Mouse (Mus musculus) ovary, adult 18-20 months (tissue): ENCODE measurements around the gene Ldhal6b.
"Not testable (repeated sequence)": the region's sequence is repeated elsewhere in the genome, so short reads cannot be mapped to it uniquely, and the experiment has no call there.

ENCODE experiments used
- DNase-seq: peaks from one replicate; pipeline ENCODE4 v3.0.0; 2022; ENCODE audit warnings: low spot score, mixed read lengths

Gene Ldhal6b

DNA sequence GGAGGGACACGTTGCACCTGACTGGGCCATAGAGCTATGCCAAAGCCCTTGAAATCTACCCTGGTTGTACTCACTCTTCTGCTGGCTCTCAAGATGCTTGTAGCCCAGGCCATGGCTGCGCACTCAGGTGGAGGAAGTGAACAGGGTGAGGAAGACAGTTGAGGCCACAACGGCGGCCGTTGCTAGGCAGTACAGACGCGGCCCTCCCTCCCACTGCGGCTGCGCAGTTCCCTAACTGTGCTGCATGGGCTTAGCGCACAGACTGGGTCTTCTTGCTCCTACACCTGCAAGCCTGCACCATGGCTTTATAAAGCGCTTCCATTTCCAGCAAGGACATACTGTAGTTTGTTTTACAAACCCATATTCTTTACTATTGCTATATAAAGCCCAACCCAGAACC lies at the start of gene Ldhal6b:
TSS of gene Ldhal6b (minus strand) at position 223 of the 400 bp plus-strand sequence.
- DNase-seq, result no peak

DNA sequence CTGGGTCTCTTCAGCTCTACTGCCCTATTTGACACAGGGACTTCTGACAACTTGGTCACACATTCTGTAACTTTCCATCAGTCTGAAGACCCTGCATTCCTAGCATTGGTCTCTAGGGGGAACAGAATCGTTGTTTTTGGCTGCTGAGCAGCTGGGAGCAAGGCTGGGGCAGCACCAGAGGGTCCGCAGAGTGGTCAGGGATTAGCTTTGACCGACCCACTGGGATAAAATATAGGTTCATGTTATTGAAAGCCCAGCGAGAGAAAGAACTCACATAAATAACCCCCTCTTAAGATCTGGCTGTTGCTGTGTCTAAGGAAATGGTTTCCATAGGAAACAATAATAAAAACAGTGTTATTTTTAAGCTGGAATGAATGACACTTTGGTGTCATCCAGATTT lies 48.6 kb upstream of the Ldhal6b start:
- no peak for DNase-seq

DNA sequence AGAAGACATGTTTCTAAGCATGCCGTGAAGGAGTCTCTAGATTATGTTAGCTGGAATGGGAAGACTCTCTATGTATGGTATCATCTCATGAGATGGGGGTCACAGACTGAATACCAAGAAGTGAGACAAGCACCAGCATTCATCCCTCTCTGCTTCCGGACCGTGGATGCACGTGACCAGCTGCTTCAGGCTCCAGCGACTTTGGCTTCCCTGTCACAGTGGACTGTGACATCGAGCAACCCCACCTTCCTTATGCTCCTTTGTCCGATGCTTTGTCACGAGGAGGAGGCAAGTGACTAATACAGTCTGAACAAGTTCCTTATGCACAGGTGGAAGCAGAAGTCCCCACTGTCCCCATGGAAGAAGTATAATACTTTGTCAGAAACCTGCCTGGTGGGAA lies 48.2 kb upstream of the Ldhal6b start:
- no peak for DNase-seq

DNA sequence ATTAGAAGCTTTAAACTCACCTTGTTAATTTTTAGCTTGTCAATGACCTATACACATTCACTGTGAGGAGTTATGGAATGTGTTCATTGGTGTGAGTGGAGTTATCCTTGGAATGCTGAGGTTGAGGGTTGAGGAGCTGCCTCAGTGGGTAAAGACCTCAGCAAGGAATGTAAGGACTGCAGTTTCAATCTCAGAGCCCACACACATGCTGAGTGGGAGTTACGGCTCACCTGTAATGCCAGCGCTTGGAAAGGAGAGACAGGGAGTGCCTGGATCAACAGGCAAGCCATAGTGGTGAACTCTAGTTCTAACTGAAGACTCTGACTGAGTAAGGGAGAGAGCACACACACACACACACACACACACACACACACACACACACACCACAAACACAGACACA lies 45.3 kb upstream of the Ldhal6b start:
- DNase-seq, result no peak

DNA sequence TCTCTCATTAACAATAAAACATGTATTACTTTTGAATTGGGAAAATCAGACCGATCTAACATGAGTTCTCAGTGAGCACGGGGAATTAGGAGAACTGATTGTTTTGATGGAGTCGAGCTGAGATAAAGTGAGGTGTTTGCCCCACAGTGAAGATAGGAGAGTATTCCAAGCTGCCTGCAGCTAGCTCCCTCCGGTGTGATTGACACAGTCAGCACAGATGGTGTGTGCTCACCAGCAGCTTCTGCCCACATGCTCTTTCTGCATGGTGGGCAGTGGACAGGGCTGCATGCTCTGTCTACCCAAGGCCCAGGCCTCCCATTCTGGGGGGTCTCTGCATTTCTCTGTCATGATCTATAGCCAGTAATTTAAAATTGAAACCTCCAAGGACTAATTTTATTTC lies 35.1 kb upstream of the Ldhal6b start:
- DNase-seq, result no peak

DNA sequence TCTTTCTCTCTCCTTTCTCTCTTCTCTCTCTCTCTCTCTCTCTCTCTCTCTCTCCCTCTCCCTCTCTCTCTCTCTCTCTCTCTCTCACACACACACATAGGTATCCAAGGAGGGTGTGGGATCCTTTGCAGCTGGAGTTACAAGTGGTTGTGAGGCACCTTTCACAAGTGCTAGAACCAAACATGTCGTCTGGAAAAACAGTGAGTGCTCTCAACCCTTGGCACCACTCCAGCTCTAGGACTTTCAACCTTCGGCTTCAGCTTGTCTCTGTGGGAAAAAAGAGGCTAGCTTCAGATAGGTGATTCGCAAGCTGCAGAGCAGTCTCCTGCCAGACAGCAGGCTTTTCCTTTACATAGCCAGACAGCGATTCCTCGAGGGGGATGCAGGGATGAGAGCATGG lies 25.2 kb upstream of the Ldhal6b start:
- peak; percentile 32 for DNase-seq

DNA sequence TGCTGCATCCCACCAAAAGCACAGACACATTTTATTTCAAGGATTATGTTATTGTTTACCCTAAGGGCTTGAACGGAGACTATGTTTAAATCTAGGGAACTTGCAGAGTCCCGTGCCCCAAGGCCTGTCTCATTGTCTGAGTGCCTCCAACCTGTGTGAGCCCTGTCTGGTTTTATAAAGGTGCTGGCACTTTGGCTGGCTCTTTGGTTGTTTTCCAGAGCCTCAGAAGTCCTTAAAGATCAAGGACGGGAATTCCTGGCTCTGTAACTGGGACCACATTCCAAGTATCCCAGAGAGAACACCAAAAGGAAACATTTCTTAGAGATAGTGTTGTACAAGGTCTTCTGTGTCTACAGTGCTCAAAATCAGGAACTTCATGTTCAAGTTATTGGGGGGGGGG lies 24.7 kb upstream of the Ldhal6b start:
- peak; percentile 28 for DNase-seq

DNA sequence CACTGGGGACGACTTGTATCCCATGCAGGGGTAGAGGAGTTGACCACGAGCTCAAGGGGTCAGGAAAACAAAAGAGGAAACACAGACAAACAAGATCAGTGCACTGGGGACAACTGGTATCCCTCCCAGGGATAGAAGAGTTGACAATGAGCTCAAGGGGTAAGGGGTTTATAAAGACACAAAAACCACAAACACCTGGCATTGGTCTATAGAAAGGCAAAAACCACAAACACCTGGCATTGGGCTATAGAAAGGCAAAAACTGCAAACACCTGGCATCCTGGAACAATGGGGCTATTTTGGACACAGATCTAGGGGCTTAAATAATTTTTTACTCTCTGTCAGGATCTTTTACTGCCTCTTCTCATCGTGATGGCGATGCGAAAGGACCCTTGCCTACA lies 23.8 kb upstream of the Ldhal6b start:
- not testable (repeated sequence) for DNase-seq

DNA sequence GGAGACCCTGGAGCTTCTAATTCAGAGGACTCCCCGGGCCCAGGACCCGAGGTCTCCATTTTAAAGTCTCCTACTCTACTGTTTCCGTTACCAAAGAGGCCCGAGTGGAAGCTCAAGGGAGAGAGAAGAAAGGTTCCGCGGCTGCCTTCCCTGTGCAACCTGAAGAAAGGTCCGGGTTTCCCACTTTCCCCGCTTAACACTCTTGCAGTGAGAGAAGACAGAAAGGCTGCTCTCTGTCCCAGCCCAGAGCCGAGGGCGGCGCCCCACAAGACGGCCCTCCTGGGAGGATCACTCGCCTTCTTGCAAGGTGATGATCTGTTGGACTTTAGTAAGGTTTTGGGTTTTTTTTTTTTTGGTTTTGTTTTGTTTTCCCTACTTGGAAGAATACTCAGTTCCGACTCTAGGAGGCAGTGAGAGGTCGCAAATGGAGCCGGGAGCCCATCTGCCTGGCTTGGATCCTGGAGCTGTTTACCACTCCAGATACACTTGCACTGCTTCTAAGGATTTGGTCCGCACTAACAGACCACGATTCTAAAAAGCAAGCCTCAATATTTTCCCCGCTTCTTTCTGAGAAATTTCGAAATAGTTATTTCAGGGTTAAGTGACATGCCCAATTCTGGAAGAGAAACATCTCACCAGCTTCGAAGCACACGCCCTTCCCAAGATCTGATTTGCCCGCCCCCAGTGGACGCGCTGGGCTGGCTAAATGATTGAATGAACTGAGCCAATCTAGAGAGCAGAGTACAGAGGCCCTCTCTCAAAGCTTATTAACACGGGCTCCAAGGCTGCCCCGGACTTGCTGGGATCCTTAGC lies 21.8 kb upstream of the Ldhal6b start, which contains the start of gene Tmem242:
TSS of gene Tmem242 (minus strand) at position 101 of the 813 bp plus-strand sequence.
- DNase-seq, result peak; percentile 75

DNA sequence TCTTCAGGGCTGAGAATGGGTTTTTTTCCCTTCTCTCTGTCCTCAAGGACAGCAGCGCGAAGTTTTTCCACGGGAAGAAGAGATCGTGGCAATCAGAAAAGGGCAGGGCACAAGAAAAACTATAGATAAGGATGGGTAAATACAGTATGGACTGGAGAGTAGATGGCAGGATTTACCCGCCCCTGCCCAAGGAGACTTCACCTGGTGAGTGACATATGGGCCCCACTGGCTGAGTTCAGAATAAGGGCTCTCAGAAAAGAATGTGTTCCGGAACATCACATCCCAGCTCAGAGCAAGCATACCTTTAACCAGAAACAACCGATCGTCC lies 21.2 kb upstream of the Ldhal6b start:
- DNase-seq, result no peak

DNA sequence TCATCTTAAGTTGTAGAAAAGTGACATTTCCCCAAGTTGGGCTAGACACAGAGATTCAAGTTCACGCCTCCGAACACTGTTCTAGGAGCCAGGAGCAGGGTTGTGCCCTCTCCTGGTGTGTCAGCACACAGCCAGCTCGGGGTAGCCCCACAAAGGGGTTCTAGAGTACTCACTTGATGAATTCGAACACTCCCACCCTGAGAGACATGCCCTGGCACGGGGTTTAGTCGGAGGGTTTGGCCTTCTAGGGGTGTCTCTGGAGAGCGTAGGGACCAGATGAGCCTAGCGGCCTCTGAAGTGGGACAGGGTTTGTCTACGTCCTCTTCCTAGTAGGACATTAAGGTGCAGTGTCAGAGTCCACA lies 11.2 kb upstream of the Ldhal6b start:
- DNase-seq, result no peak

DNA sequence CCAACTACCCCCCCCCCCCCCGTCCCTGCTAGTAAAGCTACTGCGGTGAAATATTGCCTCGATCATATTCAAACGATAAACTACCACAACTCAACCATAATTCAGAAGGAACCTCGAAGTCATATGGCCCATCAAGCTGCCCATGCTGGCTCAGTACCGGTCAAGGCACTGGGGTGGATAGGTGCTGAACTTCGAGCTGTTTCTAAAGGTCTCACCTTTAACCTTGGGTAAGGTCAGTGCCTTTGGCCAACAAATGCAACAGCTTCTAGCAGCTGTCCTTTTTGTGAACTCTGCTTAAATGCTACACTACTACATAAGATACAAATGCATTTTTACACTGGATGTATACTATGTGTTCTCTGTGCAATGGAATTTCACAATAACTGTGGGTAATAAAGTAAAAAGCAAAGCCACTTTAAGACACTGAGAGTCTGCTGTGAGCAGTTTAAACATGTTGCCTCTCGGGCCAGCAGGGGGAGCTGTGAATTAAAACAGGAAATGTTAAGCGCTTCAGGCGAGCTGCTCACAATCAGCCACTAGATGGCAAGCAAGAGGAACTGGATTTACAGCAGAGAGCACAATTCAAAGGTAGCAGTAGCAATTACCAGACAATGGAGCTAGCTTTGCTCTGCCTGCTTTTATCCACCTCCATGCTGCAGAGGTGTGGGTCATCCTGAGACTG lies 10.7 kb upstream of the Ldhal6b start:
- DNase-seq, result peak; percentile 63

DNA sequence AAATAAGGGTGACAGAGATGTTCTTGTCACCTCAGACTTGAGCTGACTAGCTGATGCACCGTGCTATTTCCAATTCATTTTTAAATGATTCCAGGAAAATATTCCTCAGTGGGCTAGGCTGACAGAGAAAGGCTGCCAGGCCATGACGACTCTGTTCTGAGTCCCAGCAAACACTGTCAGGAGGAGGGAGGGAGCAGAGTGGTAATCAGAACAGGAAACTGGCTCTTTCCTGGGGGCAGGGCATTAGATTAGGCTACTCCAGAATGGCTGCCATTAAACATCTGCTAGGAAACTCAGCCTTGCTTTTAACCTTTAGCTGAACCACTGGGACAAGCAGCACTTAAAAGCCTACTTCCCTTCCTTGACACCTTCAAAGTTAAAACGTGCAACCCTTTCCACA lies 6.6 kb upstream of the Ldhal6b start:
- no peak for DNase-seq

DNA sequence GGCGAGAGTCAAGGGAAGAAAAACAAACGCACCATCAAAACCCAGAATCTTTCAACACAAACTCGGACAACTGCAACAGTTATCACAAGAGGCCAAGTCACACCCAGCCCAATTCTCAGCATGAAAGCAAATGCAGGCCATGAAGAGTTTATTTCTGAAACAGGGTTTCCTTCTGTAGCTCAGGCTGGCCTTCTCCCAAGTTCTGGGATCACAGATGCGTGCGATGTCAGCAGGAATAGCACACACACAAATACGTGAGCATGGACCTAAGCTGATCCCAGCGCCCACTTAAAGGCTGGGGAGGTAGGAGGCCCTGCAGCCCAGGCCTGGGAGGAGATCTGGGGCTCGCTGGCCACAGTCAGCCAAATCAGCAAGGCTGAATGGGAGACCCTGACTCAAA lies 5.6 kb upstream of the Ldhal6b start:
- DNase-seq, result no peak

DNA sequence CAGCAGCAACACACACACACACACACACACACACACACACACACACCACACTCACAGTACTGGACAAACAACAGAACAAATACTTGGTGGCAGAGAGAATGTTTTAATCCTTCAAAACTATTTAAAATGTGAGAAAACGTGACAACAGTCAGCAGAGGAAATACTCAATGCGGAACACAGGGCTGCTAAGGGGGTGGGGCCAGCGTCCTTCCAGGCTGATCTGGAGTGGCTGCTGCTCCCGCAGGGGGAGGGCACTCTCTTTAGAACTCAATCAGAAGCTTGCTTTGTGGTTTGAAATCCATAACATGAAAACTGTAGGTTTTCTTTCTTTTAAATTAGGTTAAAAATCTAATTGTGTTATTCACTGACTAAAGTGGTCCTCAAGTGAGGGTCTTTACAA lies 3.3 kb upstream of the Ldhal6b start:
- no peak for DNase-seq

DNA sequence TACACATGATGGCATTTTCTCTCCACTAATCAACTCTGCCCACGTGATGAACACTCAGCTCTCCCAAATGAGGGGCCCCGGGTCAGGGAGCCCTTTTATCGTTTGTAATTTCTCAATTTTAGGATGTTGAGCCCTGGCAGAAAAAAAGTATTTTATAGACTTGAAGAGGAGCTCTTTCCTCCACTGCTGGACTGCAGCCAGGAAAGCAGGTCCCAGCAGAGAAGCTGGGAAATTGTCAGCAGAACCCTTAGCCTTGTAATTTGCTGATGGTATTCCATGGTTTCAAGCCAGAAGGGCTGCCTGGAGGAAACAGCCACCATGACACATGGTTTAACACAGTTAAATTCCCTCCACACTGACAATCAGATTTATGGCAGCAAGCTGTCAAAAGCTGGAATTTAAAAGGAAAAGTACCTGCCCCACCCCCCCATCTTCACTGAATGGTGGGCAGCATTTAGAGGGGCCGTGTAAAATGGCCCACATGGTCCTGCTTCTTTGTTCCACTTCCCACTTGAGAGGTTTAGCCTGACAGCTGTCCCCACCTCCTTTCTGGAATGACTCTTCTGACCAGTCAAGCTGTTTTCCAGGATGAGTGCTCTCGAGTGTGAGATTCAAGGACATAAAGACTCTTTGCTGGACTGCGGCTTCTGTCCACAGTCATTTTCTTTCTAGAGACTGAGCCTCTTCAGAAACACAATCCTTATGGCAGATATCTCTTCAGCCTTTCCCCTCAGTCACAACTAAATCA lies 1.4 kb upstream of the Ldhal6b start:
- no peak for DNase-seq

DNA sequence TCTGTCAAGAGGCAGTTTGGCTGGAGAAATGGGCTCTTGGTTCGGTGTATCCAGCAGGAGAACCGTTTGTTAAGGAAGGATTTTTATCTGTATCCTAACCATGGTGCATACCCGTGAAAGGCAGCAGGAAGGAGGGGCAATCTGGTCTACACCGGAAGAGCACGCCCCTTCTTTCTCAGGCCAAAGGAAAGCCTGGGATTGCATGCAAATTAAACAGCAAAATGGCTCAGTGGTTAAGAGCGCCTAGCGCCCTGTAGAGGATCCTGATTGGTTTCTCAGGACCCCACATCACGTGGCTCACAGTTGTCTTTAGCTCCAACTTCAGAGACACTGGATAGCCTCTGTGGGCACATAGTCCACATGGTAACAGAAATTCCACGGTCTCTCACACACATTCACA lies 489 bp upstream of the Ldhal6b start:
- DNase-seq, result no peak

DNA sequence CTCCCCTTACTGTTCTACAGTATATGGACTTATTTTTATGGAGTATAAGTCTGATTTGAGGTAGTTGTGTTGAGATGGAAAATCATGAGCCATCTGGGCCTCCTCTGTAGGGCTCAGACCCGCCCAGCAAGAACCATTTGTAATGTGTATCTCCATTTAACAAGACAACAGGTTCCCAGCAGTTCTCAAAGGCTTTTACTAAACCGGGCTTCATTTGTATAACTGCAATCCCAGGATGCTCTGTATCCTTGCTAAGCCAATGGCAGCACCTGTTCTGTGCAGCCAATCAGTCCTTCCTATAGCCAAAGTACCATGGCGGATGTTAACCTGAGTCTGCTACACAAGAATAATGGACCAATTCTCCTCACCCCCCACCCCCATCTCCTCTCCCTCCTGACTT lies 2.0 kb downstream of the Ldhal6b start:
- DNase-seq, result no peak

DNA sequence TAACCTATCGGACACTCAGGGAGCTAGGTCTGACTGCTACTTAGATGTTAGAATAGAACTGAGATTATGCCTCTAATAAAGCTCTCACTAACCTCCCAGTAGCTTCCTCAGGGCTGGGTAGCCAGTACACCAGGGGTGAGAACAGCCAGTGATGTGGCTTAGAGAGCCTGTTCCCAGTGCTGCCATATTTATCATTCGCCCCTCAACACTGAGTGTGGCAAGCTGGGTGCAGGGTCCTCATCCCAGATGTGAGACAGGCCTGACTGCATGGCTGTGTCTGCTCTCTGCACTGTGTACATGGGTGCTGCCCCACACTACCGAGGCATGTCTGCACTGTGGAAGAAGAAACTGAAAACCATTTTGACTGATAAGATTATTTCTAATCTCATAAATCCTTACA lies 4.5 kb downstream of the Ldhal6b start:
- no peak for DNase-seq

DNA sequence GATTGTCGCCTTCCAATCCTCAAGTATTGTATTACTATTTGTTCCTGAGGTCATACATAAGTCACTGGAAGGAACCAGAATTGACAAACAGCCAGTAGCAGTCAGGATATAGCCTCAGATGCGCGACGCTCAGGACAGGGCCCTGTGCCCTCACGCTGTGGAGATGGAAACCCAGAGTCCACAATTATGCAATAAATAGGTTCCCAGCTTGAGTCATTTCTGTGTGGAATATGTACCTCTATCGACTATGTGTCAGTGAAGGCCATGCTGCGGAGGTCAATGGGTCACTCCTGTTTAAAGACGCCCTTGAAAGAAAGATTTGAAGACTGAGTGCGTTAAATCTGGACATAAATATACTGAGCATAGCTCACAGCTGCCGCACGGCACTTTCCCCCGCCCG lies 5.2 kb downstream of the Ldhal6b start:
- no peak for DNase-seq

DNA sequence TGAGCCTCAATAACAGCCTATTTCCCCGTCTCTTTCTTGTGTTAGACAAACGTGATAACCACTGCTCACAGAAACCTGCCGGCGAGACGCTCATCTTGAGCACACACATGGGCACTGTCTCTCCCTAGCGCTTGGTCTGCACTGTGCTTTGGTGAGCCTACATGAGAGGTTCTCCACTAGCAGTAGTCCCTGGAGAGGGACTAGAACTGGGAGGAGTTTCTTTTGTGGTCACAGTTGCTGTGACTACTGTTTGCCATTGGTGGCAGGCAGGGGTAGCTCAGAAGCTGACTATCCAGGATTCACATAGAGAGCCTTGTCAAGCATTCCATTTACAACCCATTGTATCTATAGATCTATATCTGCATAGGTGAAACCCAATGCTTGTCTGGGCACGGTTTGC lies 5.8 kb downstream of the Ldhal6b start:
- DNase-seq, result no peak

DNA sequence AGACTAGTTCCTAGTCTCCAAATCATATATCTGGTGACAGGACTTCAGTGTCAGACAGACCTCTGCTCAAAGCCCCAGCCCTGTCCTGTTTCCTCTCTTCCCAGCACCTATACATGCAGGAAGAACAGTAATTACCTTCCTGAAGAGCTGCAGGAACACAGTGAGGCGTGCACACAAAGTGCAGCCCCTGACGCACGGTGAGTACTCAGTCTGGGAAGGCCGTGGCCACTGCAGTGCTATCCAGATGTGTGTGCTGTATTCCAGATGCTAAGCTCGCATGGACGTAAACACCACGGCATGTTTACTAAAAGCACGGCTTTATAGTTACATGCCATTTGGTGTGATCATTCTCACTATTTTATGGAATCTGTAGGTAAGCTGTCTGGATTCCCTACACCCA lies 6.3 kb downstream of the Ldhal6b start:
- no peak for DNase-seq

DNA sequence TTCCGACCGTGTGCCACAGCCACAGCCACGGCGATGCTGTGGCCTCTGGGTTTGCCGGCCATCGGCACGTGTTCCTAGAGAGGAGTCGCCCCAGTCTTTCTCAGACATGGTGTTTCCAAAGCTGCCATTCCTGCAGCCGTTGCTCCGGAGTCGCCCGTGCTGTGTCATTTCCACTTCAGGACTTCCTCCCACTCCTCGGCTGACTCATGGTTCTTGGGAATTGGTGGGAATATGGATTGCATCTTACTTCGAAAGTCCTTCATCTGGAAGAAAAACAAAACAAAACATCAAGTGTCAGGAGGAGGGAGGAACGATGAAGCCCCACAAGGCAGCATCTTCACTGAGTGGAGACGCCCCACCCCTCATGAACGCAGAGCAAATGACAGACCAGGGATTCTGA lies 7.4 kb downstream of the Ldhal6b start:
- no peak for DNase-seq
